Mouse (Mus musculus): ENCODE data around the gene AC124502.3.

GRCm38 (mm10) chr19:5021416-5021815, 17.3 kb upstream of the AC124502.3 start:
- no peak for TF ChIP-seq POLR2A (IDR thresholded peaks at IDR 0.05; ENCODE audit: borderline replicate concordance, extremely low read depth, insufficient read depth, insufficient read length, poor library complexity, severe bottlenecking)
- no peak for TF ChIP-seq CTCF (IDR thresholded peaks at IDR 0.05; ENCODE audit: borderline replicate concordance, extremely low read depth, insufficient read depth, insufficient read length)

Data from brain, embryonic 14.5 days (tissue).